Mouse (Mus musculus): ENCODE measurements at regions not wholly inside any gene's neighbourhood (a gene's known extent, or its start where the extent isn't known, plus 50 kb on each side); places are given as distances from the start of the nearest gene placed in this dataset.

- 0 out of 2 replicates have a peak, but pooled peaks cover 6% of the 10 kb centered on the region for H3K4me1 ChIP-seq (replicated peaks)
- H3K36me3 ChIP-seq, result no peaks in the 10 kb centered on the region
- no peak overlapping the region for H3K9ac ChIP-seq (replicated peaks)
- 73% methylated on average over 7 of the region's 7 CpGs for WGBS
- no peaks in the 10 kb centered on the region for H3K9me3 ChIP-seq
- no peak overlapping the region for H3K4me2 ChIP-seq
- peaks cover under 1% of the 10 kb centered on the region; the same call in 1 of the 2 replicates for H3K27me3 ChIP-seq
- no peak overlapping the region for H3K27ac ChIP-seq
- H3K4me3 ChIP-seq (replicated peaks), result no peak overlapping the region
- no peak for ATAC-seq (ENCODE audit: insufficient number of reproducible peaks, insufficient read depth, low FRiP score, low TSS enrichment, low read depth)
These were observed 50.6 kb upstream of the Larp1 start for GRCm38 (mm10) chr11:57958233-57958632.

- WGBS, result 90% methylated on average over 9 of the region's 9 CpGs
- Histone ChIP-seq H3K4me1 (replicated peaks) (0 out of 2 replicates have a peak, but pooled peaks cover under 1% of the 10 kb centered on the region), H3K36me3 (no peaks in the 10 kb centered on the region), H3K4me3 (replicated peaks) (no peak overlapping the region), H3K27ac (no peak overlapping the region), H3K9ac (replicated peaks) (no peak overlapping the region), H3K27me3 (no peaks in the 10 kb centered on the region), H3K4me2 (no peak overlapping the region), H3K9me3 (no peaks in the 10 kb centered on the region)
- ATAC-seq (ENCODE audit: insufficient number of reproducible peaks, insufficient read depth, low FRiP score, low TSS enrichment, low read depth), result no peak
These were observed 52.0 kb upstream of the Larp1 start for GRCm38 (mm10) chr11:57956909-57957308.

GRCm38 (mm10) chr11:57956076-57956475 is 52.8 kb upstream of the Larp1 start:
- Histone ChIP-seq H3K9ac (replicated peaks) (no peak overlapping the region), H3K4me1 (replicated peaks) (no peaks in the 10 kb centered on the region), H3K27ac (no peak overlapping the region), H3K9me3 (no peaks in the 10 kb centered on the region), H3K4me2 (no peak overlapping the region), H3K4me3 (replicated peaks) (no peak overlapping the region), H3K36me3 (no peaks in the 10 kb centered on the region), H3K27me3 (no peaks in the 10 kb centered on the region)
- no peak for ATAC-seq (ENCODE audit: insufficient number of reproducible peaks, insufficient read depth, low FRiP score, low TSS enrichment, low read depth)
- 86% methylated on average over 2 of the region's 2 CpGs for WGBS

GRCm38 (mm10) chr11:57955476-57955875 is 53.4 kb upstream of the Larp1 start:
- 86% methylated on average over 7 of the region's 7 CpGs for WGBS
- H3K4me2 ChIP-seq, result no peak overlapping the region
- H3K9ac ChIP-seq (replicated peaks), result no peak overlapping the region
- no peak for ATAC-seq (ENCODE audit: insufficient number of reproducible peaks, insufficient read depth, low FRiP score, low TSS enrichment, low read depth)
- no peak overlapping the region for H3K27ac ChIP-seq
- H3K4me3 ChIP-seq (replicated peaks), result no peak overlapping the region
- no peaks in the 10 kb centered on the region for H3K9me3 ChIP-seq
- H3K27me3 ChIP-seq, result no peaks in the 10 kb centered on the region
- no peaks in the 10 kb centered on the region for H3K4me1 ChIP-seq (replicated peaks)
- no peaks in the 10 kb centered on the region for H3K36me3 ChIP-seq

- no peak overlapping the region for H3K4me2 ChIP-seq
- H3K36me3 ChIP-seq, result no peaks in the 10 kb centered on the region
- no peak for ATAC-seq (ENCODE audit: insufficient number of reproducible peaks, insufficient read depth, low FRiP score, low TSS enrichment, low read depth)
- no peaks in the 10 kb centered on the region for H3K27me3 ChIP-seq
- 71% methylated on average over 10 of the region's 10 CpGs for WGBS
- no peak overlapping the region for H3K4me3 ChIP-seq (replicated peaks)
- no peak overlapping the region for H3K9ac ChIP-seq (replicated peaks)
- H3K27ac ChIP-seq, result no peak overlapping the region
- no peaks in the 10 kb centered on the region for H3K9me3 ChIP-seq
- no peaks in the 10 kb centered on the region for H3K4me1 ChIP-seq (replicated peaks)
These were observed 54.2 kb upstream of the Larp1 start for GRCm38 (mm10) chr11:57954510-57955184.

GRCm38 (mm10) chr11:57953694-57954093 is 55.2 kb upstream of the Larp1 start:
- no peak overlapping the region for H3K4me2 ChIP-seq
- no peaks in the 10 kb centered on the region for H3K9me3 ChIP-seq
- H3K27ac ChIP-seq, result no peak overlapping the region
- WGBS, result 42% methylated on average over 7 of the region's 7 CpGs
- H3K9ac ChIP-seq (replicated peaks), result no peak overlapping the region
- no peaks in the 10 kb centered on the region for H3K27me3 ChIP-seq
- H3K4me3 ChIP-seq (replicated peaks), result no peak overlapping the region
- no peaks in the 10 kb centered on the region for H3K36me3 ChIP-seq
- ATAC-seq (ENCODE audit: insufficient number of reproducible peaks, insufficient read depth, low FRiP score, low TSS enrichment, low read depth), result no peak
- H3K4me1 ChIP-seq (replicated peaks), result no peaks in the 10 kb centered on the region

GRCm38 (mm10) chr11:57952619-57953018 is 56.2 kb upstream of the Larp1 start:
- H3K27me3 ChIP-seq, result no peaks in the 10 kb centered on the region
- no peak for ATAC-seq (ENCODE audit: insufficient number of reproducible peaks, insufficient read depth, low FRiP score, low TSS enrichment, low read depth)
- 74% methylated on average over 3 of the region's 3 CpGs for WGBS
- H3K4me3 ChIP-seq (replicated peaks), result no peak overlapping the region
- no peaks in the 10 kb centered on the region for H3K4me1 ChIP-seq (replicated peaks)
- H3K27ac ChIP-seq, result no peak overlapping the region
- H3K9ac ChIP-seq (replicated peaks), result no peak overlapping the region; the same call in 1 of the 2 replicates
- no peaks in the 10 kb centered on the region for H3K36me3 ChIP-seq
- no peak overlapping the region for H3K4me2 ChIP-seq
- no peaks in the 10 kb centered on the region for H3K9me3 ChIP-seq

- no peaks in the 10 kb centered on the region for H3K27me3 ChIP-seq
- no peaks in the 10 kb centered on the region for H3K36me3 ChIP-seq
- H3K4me2 ChIP-seq, result no peak overlapping the region
- no peaks in the 10 kb centered on the region for H3K9me3 ChIP-seq
- whole genome bisulfite sequencing, result 84% methylated on average over 20 of the region's 20 CpGs
- H3K4me3 ChIP-seq (replicated peaks), result no peak overlapping the region
- no peak overlapping the region for H3K27ac ChIP-seq
- ATAC-seq (ENCODE audit: insufficient number of reproducible peaks, insufficient read depth, low FRiP score, low TSS enrichment, low read depth), result no peak
- no peak overlapping the region for H3K9ac ChIP-seq (replicated peaks)
- no peaks in the 10 kb centered on the region for H3K4me1 ChIP-seq (replicated peaks)
These were observed 57.1 kb upstream of the Larp1 start for GRCm38 (mm10) chr11:57951541-57952326.

GRCm38 (mm10) chr11:57950989-57951388 is 57.9 kb upstream of the Larp1 start:
- H3K27me3 ChIP-seq, result no peaks in the 10 kb centered on the region
- H3K27ac ChIP-seq, result no peak overlapping the region
- H3K9ac ChIP-seq (replicated peaks), result no peak overlapping the region
- H3K9me3 ChIP-seq, result no peaks in the 10 kb centered on the region
- no peak for ATAC-seq (ENCODE audit: insufficient number of reproducible peaks, insufficient read depth, low FRiP score, low TSS enrichment, low read depth)
- H3K4me2 ChIP-seq, result no peak overlapping the region
- no peaks in the 10 kb centered on the region for H3K4me1 ChIP-seq (replicated peaks)
- no peaks in the 10 kb centered on the region for H3K36me3 ChIP-seq
- 2% methylated on average over 4 of the region's 4 CpGs for WGBS
- no peak overlapping the region for H3K4me3 ChIP-seq (replicated peaks)

- H3K36me3 ChIP-seq, result no peaks in the 10 kb centered on the region
- H3K4me3 ChIP-seq (replicated peaks), result no peak overlapping the region
- no peaks in the 10 kb centered on the region for H3K27me3 ChIP-seq
- ATAC-seq (ENCODE audit: insufficient number of reproducible peaks, insufficient read depth, low FRiP score, low TSS enrichment, low read depth), result no peak
- no peak overlapping the region for H3K27ac ChIP-seq
- WGBS, result 65% methylated on average over 9 of the region's 9 CpGs
- no peaks in the 10 kb centered on the region for H3K4me1 ChIP-seq (replicated peaks)
- no peak overlapping the region for H3K9ac ChIP-seq (replicated peaks)
- no peaks in the 10 kb centered on the region for H3K9me3 ChIP-seq
- H3K4me2 ChIP-seq, result no peak overlapping the region
These were observed 59.8 kb upstream of the Larp1 start for GRCm38 (mm10) chr11:57949067-57949466.

- ATAC-seq (ENCODE audit: insufficient number of reproducible peaks, insufficient read depth, low FRiP score, low TSS enrichment, low read depth), result no peak
These were observed 61.5 kb upstream of the Larp1 start for GRCm38 (mm10) chr11:57947347-57947746.

More at GRCm38 (mm10) chr11:57947347-57947746, 61.5 kb upstream of the Larp1 start:
- Histone ChIP-seq H3K4me3 (replicated peaks) (no peak overlapping the region), H3K9me3 (no peaks in the 10 kb centered on the region), H3K27ac (no peak overlapping the region), H3K9ac (replicated peaks) (no peak overlapping the region), H3K4me2 (no peak overlapping the region), H3K4me1 (replicated peaks) (no peaks in the 10 kb centered on the region), H3K36me3 (no peaks in the 10 kb centered on the region), H3K27me3 (no peaks in the 10 kb centered on the region)
- WGBS, result 95% methylated on average over 4 of the region's 4 CpGs
